Mouse (Mus musculus) fibroblast of lung, adult 2 months (primary cell): Measurements from ENCODE around the gene Sv2a.
A peak's percentile ranks its signal among the peaks of the same experiment; 100 is the strongest.

ENCODE experiments used
- DNase-seq: peaks from one replicate; pipeline ENCODE4 v3.0.0-alpha.2; 2011; ENCODE audit warnings: low read depth

The Sv2a gene

DNA sequence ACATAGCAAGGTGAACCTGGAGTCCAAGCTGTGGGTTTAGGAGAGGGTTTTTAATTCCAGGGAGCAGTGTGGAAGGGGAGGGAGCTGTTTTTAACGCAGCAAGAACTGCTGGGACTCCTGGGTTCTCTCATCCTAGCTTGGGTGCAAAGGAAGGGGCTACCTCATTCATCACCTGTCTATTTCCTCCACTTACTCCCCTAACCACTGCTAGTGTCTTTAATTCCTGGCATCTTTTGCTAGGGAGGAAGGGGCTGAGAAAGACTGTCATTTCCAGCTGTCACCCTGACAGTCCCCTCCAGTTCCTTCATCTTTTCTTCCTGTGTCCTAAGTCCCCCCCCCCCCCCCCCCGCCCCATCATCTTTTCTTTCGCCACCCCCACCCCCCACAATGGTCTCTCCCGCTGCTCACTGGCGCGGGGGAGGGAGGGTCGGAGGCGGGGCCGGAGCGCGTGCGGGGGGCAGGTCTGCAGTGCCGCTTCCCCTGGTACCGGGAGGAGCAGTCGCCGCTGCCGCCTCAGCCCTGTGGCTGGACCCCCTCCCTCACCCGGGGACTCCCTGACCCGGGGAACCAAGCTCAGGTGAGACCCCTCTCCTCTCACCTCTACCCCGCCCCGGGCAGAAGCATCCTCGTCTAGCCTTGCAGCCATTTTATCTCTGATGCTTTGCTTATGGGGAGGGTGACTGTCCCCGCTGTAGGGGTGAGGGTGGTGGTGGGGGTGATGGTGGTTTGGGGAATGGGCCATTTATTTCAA lies at the start of gene Sv2a:
TSS of gene Sv2a (plus strand) at position 425 of the 751 bp plus-strand sequence.
- no peak for DNase-seq

DNA sequence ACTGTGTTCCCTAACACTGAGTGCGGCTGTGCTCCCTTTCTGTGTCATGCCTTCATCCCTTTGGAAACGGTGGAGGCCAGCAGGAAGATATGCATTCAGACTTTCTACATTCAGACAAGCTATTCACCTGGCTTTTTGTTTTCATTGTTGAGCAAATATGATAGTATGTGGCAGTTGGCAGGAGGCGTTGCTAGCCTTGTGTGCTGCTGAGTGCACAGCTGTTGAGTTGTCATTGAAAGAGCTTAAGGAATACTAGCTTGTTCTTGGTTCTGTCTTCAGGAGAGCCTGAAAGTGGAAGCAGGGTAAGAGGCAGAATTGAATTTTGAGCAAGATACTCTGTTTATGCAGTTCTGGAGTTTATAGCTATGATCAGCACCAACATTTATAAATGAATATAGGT lies 48.5 kb upstream of the Sv2a start:
- no peak for DNase-seq

DNA sequence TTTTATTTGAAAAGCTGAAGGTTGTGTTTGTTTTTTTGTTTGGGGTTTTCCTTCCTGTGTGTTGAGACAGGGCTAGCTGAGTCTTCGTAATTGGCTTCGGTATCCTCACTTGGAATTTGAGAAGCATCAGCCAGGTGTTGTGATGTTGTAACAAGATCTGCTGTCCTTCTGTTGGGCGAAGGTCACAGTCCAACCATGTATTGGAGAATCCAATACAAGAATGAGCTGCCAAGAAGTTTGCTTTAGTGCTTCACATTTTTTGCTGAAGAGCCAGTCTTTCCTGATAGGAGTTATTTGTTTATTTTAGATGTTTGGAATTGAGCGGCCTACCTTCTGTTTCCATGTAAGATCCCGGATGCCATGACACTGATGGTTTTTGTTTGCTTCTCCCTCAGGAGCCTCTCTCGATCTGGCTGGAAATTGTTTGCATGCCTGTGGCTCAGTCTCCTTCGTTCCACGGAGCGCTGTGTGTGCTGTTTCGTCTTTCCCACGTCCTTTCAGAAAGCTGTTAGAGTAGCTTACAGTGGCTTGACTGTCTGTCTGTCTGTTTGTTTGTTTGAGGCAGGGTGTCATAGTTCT lies 47.5 kb upstream of the Sv2a start:
- DNase-seq = peak; percentile 28

DNA sequence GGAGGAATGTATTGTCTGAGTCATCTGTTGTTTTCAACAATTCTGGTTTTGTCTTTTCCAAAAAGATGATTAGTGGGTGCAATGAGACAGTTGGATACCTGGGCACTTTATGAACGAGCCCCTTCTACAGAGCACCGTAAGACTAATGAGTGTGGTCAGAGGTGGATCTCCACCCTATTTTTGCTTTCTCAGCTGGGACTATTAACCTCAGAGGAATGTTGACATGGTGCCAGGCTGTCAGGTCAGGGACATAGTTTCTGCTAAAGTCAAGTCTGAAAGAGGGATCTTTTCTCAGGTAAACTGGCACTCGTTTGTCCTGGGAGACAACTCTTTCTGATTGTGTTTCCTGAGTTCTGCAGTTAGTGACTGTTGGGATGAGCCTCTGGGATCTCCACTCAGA lies 45.9 kb upstream of the Sv2a start:
- DNase-seq = peak; percentile 11

DNA sequence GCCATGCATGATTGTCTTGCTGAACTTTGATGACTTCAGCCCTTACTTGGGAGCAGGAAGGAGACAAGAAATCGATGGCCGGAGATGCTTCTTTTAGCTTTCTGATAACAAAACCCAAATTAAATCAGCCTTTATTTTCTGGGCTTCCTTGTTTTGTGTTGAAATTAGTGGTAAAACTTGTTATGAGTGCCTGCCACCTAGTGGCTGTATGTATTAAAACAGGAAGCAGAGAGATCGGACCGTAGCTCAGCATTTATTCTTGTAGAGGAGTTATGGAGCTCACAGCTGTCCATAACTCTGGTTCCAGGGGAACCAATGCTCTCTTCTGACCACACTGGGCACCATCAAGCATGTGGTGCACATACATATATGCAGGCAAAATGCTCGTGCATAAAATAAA lies 33.0 kb upstream of the Sv2a start:
- DNase-seq = no peak

DNA sequence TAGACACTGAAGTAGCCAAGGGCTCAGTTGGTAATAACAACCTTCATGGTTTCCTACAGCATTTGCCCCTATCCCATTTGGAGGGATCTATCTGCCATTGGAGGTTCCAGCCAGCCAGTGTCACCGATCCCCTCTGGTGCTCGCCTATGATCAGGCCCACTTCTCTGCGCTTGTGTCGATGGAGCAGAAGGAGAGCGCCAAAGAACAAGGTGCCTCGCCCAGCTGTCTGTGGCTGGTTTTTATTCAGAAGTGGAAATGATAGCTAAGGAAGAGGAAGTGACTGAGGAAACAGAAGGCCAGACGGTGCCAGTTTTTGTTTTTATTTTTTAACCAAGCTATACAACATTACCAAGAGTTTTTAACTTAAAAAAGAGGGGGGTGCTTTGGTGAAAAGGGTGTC lies 29.1 kb upstream of the Sv2a start:
- DNase-seq = no peak

DNA sequence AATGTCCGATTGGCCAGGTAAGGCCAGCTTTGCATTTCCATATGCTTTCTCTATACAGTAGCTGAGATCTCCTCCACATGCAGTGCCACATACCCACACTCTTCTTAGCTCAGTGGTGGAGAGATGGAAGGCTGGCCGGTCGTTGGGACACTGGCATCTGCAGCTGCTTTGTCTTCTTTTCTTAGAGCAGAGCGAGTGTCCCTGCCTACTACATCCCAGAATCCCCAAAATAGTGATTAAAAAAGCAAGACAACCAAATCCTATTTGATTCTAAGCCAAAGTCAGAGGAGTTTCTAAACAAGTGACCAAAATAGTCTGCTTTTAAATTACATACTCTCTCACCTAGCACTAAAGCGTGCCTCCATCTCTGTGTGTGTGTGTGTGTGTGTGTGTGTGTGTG lies 28.3 kb upstream of the Sv2a start:
- no peak for DNase-seq

DNA sequence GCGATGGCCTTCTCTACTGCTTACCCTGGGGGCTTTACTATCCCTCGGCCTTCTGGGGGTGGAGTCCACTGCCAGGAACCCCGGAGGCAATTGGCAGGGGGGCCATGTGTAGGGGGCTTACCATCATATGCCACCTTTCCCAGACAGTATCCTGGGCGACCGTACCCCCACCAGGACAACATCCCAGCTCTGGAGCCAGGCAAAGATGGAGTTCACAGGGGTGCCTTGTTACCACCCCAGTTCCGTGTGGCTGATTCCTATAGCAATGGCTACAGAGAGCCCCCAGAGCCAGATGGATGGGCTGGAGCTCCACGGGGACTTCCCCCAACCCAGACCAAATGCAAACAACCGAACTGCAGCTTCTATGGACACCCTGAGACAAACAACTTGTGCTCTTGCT lies 25.4 kb upstream of the Sv2a start:
- no peak for DNase-seq

DNA sequence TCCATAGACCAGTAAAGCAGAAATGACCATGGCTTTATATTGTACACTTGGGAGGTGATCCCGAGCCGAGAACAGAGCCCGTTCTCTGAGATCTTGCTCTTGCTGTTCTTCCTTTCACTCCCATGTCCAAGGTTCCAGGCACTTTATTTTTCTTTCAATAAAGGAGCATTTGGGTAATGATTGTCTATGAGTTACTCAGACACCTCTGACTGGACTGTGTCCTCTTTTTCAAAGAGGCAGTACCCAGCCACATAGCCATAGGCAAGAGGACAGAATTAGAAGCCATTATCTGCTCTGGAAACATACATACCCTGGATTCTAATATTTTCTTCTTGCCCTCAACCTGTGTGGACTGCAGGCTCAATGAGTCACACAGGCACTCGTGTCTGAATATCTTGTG lies 21.1 kb upstream of the Sv2a start:
- DNase-seq = no peak

DNA sequence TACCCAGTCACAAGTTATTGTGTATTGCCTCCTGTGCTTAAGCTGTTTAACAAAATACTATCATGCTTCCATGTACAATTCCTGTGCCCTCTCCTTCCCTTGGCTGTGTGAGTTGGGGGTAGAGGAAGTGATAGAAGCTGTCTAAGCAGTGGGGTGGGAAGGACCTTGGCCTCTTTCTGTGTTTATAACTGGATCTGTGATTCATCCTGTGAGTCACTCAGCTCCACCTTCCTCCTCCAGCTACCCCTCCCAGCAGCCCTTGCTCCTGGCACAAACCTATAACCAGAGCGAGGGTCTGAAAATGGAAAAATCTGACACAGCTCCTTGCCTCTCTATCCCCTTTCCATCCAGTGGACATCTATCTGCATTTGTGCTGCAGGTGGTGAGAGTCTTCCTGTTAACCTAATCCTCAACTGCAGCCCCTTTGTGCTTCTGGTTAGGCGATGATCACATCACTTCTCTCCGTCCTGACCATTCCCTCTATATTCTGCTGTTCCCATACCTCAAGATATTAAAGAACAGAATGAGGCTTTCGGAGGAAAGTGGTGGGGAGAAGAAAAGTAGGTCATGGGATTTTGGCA lies 20.6 kb upstream of the Sv2a start:
- peak; percentile 95 for DNase-seq

DNA sequence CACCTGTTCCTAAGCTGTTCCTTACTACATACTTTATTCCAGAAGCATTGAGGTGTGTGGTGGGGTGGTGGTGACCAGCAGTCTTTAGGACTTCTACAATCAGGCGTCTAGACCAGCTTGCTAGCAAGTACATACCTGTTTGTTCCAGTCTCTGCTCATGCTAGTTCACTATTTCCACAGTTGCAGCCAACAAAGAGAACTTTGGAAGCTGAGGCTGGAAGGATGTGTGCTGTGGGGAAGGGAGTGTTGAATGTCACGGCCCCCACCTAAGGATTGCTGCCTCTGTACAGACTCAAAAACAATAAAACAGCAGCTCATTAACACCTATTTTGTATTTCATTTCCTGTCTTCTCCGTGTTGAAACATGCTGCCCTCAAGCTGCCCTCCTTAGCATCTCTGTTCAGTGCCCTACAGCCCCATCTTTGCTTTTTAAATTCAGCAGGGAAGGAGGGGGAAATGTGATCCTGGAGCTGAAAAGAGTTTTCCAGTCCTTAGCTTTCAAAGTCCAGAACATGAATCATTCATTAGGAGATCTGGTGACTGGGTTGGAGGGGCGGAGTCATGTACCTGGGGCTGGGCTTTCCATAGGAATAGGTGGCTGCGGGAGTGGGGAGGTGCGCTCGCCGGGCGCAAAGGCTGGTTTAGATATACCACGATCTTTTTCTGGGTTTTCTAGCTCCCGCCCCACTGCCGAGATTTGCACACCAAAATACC lies 20.0 kb upstream of the Sv2a start:
- peak; percentile 76 for DNase-seq

DNA sequence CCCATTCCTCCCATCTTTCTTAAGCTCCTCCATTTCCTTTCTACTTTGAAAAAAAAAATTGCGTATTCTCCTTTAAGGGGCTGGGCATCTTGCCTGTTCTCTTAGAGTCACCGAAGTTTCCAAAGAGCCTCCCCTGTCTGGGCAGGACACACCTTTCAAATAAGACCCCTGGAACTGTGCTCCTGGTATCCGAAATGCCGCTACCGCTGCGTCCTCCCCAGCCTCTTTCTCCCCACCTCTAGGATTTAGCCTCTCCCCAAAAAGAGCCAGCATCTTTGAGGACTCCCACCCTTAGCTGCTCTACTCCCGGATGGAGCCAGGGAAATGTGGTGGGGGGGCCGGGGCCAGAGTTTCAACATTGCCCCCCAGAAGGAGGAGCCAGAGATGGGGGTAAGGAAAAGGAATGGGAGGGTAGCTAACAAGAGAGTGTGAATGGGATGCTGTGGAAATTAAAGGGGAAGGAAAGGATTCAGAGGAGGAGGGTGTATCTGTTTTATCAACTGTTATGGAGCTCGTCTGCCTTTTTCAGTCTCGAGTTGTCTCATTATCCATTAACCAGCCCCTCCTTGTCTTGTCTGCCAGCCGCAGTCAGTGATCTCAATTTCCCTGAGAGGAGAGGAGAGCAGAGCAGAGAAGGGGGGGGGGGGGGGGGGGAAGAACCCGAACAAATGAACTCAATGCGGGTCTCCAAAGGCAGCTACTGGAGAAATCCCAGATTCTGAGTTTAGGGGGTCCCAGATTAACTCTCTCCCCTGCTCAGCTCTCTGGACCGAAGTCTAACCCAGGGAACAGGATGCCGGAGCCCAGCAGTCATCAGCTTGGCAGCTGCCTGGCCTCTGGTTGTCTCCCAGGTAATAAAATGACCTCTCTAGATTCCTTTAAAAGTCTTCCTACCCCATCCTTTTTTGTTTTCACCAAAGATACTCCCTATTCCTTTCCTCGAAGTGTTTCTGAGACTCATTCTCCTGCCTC lies 18.8 kb upstream of the Sv2a start, which contains the start of gene Mtmr11:
TSS of gene Mtmr11 (plus strand) at position 136 of the 972 bp plus-strand sequence.
- peak; percentile 38 for DNase-seq

DNA sequence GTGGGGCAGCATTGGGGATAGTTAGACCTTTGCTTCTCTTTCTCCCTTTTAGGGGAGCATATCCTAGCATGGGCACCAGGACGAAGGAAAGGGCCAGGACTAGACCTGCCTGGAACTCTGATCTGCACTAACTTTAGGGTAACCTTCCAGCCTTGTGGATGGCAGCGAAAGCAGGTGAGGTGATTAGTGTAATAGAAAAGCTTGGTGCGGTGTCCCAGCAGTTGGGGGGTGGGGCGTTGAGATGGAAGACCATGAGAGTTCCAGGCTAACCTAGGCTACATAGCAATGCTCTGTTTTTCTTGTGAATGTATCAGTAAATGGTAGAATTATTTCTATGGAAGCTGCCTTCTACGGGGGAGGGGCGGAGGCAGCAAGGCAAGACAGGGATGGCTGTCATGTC lies 17.9 kb upstream of the Sv2a start:
- no peak for DNase-seq

DNA sequence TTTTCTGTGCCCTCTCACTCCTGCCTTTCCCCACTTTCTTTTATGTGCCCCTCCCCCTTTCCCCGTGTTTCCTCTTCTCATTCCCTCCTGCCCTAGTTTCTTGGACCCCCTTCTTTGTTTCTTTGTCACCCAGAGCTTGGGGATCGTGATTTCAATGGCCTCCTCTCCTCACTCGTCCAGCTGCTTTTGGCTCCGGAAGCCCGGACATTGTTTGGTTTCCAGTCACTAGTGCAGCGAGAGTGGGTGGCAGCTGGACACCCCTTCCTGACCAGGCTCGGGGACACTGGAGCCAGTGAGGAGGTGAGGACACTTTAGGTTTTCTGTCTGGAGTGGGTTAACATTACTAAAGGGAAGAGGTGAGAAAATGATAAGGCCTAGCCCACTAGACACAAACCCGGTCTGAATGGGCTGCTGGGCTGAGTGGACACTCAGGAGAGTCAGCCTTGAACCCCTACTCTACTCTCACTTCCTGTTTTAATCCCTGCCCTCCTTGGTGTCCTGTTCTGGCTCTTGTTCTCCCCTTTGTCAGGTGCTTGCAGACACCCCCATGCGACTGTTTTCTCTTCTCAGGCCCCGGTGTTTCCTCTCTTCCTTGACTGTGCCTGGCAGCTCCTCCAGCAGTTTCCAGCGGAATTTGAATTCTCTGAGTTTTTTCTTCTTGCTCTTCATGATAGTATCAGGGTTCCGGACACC lies 12.3 kb upstream of the Sv2a start:
- DNase-seq = no peak

DNA sequence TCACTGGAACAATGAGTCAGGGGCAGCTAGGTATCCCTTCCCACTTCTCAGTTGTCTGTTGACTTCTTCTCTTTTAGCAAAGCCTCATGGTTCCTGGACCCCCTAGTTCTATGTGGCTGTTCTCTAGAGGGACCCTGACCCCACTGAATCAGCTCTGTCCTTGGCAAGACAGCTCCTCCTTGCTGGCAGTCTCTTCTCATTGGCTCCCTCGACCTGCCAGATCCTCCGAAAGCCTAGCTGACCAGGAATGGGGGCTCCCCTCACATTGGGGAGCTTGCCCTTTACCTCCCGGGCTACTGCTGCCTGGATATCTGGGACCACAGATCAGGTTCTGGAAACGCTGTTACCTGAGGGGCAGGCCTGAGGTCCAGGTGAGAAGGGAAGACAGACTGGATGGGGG lies 10.7 kb upstream of the Sv2a start:
- no peak for DNase-seq

DNA sequence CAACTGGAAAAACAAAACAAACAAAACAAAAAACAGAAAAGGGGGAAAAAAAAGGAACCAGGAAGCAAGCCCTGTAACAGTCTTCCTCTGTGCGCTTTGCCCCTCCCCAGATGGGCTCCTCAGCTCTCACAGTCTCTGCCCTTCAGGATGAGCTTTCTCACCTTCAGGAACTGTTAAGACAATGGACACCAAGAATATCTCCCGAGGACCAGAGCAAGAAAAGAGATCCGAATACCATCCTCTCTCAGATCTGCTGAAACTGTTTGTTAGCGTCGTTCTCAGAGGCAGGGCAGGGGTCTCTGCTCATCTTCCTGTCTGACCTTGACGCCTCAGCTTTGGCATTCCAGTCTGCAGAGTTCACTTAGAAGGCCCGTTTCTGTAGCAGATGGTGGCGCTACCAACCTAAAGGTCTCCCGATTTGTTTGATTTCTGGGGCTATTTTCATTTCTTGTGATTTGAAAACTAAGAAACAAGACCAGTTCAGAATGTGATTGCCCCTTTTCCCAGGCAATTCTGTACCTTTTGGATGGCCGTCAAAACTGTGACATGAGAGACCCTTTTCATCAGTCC lies 9.9 kb upstream of the Sv2a start:
- no peak for DNase-seq

DNA sequence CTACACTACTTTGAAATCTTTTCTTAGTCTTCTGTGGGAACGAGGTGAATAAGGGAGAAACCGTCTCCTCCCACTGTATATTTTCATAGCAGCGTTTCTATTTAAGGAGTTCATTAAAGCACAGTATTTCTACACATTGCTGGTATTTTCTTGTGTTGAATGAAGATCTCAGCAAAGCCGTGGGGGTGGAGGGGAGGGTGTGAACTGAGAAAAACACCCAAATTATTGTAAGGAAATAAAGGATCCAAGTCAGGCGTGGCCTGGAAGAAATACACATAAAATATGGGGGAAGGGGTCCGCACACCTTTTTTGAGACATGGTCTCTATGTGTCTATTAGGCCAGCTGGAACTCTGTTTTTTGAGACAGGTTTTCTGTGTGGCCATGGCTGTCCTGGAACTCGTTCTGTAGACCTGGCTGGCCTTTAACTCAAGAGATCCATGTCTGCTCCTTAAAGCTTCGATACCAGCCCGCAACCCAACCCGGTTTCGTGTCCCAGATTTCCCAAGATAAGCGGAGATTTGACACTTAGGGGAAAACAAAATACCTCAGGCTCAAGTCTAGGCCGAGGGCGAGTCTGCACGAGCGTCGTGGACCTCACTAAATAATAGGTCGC lies 9.3 kb upstream of the Sv2a start:
- DNase-seq = no peak

DNA sequence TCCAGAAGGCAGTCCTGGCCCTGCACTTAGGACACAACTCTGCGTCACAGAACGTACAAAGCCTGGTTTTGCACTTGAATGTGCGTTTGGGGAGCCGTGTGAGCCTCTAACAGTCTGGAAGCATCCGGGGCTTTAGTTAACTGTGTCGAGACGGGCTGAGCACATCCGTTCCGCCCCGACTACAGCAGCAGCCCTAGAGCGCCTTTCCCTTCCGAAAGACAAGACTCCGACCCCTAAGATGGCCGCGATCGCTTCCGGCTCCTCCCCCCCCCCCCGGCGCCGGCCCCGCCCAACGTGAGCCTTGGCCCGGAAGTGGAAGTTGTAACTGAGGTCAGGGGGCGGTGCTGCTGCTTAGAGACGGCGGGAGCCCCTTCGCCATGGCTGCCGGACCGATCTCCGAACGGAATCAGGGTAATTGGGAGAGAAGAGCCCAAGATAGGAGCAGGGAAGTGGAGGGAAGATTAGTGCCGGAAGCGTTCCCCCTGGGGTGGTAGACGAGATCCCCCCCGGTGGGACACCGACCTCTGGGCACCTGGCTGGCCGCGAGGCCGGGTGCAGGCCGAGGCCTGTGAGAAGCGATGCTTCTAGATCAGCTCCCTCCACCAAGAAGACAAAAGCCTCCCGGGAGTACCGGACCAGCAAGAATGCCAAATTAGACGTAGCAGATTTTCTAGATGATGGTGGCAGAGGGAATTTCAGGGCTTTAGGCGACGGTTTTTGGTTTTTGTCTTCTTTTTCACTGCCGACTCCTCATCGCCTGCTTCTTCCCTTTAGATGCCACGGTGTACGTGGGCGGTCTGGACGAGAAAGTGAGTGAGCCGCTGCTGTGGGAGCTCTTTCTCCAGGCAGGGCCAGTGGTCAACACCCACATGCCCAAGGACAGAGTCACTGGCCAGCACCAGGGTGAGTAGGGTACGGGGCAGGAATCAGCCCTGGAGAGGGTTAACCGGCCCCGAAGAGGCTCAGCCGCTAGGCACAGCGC lies 8.5 kb upstream of the Sv2a start, which contains the start of gene Sf3b4:
TSS of gene Sf3b4 (plus strand) at position 136 of the 982 bp plus-strand sequence.
- DNase-seq = peak; percentile 68

DNA sequence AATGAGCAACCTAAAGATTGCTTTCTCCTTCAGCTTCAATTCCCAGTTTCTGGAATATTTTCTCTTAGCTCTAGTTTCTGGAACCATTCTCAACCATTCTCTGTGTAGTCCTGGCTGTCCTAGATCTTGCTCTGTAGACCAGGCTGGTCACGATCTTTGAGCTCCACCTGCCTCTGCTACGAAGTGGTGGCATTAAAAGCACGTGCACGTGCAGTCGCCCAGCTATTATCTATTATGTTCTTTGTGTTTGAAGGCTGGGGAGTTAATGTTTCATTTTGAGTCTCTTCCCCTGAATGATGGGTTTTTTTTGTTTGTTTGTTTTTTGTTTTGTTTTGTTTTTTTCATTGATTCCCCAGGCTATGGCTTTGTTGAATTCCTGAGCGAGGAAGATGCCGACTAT lies 7.8 kb upstream of the Sv2a start:
- no peak for DNase-seq
